Mouse (Mus musculus): Measurements from ENCODE around the gene Krt6a. TPM values are rescaled to one million over a fixed set of nuclear protein-coding genes. Genes with fewer than 3 reads are reported as not detected.

Krt6a gene
- total RNA-seq, 2 experiments from 2014 or later, result not detected

Small RNA genes within 50 kb of the gene (microRNA-seq; reads per million reads assigned to microRNA genes)
- 0 reads per million in 2 experiments for gene Gm44323
- 0 reads per million in 2 experiments for gene Gm44342
- 0 reads per million in 2 experiments for gene Gm44383
- gene Gm44479, result 0 reads per million in 2 experiments

Other genes starting within 250 kb of the Krt6a start
- not detected for gene Krt88, start 246.6 kb downstream of the Krt6a start, total RNA-seq (2021)
- not detected for gene Krt81, start 230.6 kb downstream of the Krt6a start, total RNA-seq (2021)
- not detected for gene Krt86, start 220.8 kb downstream of the Krt6a start, total RNA-seq (2021)
- under 1 TPM in 1 of 2 experiments, not detected in 1; 0.40 TPM for gene Krt83, start 202.8 kb downstream of the Krt6a start, total RNA-seq (2021)
- not detected for gene Gm49425, start 177.0 kb downstream of the Krt6a start, total RNA-seq (2021)
- gene Krt84, start 161.5 kb downstream of the Krt6a start, total RNA-seq (2021), result not detected
- not detected for gene Krt82, start 143.6 kb downstream of the Krt6a start, total RNA-seq (2021)
- not detected for gene Krt90, start 131.4 kb downstream of the Krt6a start, total RNA-seq (2021)
- gene Krt75, start 120.4 kb downstream of the Krt6a start, total RNA-seq (2021), result not detected
- gene Gm5414, start 66.1 kb downstream of the Krt6a start, total RNA-seq (2021), result not detected
- not detected for gene Gm5478, start 46.9 kb downstream of the Krt6a start, total RNA-seq (2021)
- not detected for gene Krt6b, start 14.0 kb downstream of the Krt6a start, total RNA-seq (2021)
- not detected for gene Krt5, start 18.6 kb upstream of the Krt6a start, total RNA-seq (2021)
- gene Krt71, start 48.8 kb upstream of the Krt6a start, total RNA-seq (2021), result under 1 TPM; 0.18 to 0.28 TPM
- gene Krt72, start 92.2 kb upstream of the Krt6a start, total RNA-seq (2021), result not detected
- not detected for gene Krt73, start 108.0 kb upstream of the Krt6a start, total RNA-seq (2021)
- gene Krt2, start 123.9 kb upstream of the Krt6a start, total RNA-seq (2021), result not detected
- gene Krt1, start 156.5 kb upstream of the Krt6a start, total RNA-seq (2021), result not detected
- not detected for gene Krt77, start 175.4 kb upstream of the Krt6a start, total RNA-seq (2021)
- gene Krt76, start 198.6 kb upstream of the Krt6a start, total RNA-seq (2021), result not detected
- gene Krt4, start 230.4 kb upstream of the Krt6a start, total RNA-seq (2021), result under 1 TPM in 1 of 2 experiments, not detected in 1; 0.21 TPM
- not detected for gene Krt79, start 246.0 kb upstream of the Krt6a start, total RNA-seq (2021)